Mouse (Mus musculus) megakaryocyte, adult 5-6 weeks (primary cell): ENCODE data around the gene Ptprj. TPM values are rescaled to one million over a fixed set of nuclear protein-coding genes. Genes with fewer than 3 reads are reported as not detected.
"Not testable (repeated sequence)": the region's sequence is repeated elsewhere in the genome, so short reads cannot be mapped to it uniquely, and the experiment has no call there.

Source experiments
- ATAC-seq: 2 replicates; pipeline ENCODE4 v1.8.0; 2016; ENCODE audit warnings: mild to moderate bottlenecking, inconsistent platforms; ENCODE audit not compliant: poor library complexity, severe bottlenecking
- total RNA-seq, 2 experiments: library from RNA; stranded (forward) in 1 of 2; stranded (reverse) in 1 of 2; fragments of 153-499, 151-499 nt in 1 of 2; fragments of 221-1000, 200-1000 nt in 1 of 2; gene quantifications; 2 replicates each; pipeline versions ENCODE4 v1.2.3 to v1.2.4; 2015 to 2017

Ptprj gene
- total RNA-seq, 2 experiments from 2014 or later: 94.7 to 103 TPM

DNA sequence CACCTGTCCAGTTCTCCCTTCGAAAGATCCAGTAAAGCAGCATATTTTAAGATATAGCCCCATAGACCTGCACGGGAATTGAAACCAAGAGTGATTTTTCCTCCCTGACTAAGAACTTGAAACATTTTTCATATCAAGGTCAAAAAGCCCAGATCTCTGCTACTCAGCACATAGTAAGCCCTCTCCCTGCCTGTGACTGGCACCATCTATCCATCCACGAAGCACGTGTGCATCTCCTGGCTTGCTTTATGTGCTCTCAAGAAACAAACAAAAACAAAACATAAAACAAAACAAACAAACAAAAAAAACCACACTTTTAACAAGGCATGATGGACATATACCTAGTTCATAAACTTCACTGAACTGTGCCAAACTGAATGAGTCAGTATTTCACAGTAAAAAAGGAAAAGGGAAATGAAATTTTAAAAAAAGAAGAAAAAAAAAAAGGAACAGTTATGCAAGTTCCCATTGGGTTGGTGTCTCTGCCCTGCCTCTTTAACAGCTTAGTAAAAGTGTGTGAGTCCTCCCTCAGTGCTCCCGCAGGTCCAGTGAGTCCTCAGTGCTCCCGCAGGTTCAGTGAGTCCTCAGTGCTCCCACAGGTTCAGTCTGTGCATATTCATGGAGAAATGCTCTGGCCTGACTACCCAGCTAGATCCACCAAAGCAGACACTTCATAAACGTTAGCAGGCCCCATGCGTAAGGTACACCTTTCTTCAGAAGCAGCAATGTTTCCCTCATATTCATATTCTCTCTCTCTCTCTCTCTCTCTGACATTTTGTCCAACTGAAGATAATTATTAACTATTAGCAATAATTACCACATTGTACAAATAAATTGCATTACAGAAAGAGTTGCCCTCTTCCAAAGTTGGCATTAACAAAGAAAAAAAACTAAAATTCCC is 91.5 kb downstream of the Ptprj start:
- ATAC-seq: peak; percentile 53

DNA sequence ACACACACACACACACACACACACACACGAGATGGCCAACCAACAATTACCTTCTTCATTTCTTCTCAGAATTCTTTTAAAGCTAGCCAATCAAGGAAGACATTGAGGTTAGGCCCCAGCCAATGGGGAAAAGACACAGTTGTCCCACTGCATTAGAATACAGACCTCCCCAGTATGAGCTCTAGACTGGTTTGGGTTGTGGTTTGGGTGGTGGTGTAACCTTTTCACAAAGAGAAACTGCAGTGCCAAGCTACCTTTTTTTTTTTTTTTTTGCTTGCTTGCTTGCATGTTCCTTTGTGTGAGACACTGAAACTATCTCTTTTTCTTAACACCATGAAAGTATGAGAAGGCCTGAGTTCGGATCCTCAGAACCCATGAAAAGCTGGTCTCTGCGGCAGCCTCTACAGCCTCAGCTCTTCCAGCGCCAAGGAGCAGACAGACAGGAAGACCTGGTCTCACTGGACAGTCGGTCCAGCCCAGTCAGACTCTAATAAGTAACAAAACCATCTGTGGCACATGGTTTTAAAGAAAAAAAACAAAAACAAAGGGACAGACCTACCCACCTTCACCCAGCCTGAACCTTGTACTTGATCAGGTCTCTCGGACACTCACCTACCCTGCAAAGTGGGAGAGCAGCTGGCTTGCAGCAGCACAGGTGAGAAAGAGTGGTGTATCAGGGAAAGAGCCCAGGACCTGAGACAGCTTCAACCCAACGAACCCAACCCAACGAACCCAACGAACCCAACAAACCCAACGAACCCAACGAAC is 92.8 kb downstream of the Ptprj start:
- peak; percentile 53 for ATAC-seq

DNA sequence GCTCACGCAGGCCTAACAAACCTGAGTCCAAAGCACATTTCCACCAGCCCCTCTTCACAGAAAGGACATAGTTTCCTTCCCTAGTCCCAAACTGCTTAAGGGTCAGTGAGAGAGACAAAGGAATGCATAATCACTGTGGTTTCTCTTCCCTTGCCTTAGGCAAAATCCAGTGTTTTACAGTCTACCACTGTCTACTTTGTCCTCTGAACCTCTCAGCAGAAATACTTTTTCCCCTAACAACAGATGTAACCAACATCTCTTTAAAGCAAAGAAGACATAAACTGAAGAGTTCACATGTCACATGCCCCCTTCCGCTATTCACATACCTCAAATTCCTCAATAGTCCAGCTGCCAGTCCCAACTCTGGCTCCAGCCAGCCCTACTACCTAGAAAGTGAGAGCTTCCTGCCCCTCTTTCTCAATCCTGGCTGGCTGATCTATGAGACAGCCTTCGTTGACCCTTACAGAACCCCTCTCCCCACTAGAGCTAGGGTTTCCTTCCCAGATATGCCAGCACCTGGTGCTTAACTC is 94.2 kb downstream of the Ptprj start:
- no peak for ATAC-seq

DNA sequence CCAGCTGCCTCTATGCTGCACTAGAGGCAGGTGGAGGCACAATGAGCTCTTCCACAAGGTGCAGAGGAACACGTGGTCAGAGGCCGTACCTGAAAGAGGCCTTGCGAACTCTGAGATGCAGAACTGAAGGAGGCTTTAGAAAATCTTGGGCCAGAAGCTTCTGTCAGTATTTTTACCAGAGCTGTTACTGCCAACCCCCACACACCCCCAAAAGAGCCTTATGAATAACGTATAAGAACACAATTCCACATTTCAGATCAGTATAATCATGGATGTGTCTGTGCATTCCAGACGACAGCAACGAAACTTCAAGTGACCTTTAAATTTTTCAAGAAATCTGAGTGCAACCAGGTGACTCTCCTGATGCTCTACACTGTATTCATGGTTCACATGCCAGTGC is 98.9 kb downstream of the Ptprj start:
- no peak for ATAC-seq

DNA sequence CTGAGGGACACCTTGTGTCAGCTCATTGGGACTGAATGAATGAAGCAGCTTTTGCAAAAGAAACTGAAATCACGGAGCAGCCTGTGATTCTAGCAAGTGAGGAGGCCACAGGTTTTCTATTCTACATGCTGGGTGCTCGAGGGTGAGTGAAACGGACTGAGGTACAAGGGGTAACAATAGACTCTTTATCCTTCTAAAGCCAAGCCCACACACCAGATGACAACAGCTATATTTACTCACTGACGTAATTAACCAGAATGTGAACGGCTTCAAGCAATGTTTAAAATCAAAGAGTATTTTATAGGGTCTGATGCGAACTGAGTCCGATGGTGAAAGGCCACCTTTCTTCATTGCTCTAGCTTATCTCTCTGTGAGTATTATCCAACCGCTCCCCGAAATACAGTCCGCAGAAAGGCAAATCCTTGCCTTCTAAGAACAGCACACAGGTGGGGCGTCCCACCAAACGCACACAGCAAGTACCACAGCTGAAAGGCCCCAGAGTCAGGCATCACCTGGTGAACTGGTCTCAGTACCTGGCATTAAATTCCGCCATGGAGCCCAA is 99.6 kb downstream of the Ptprj start:
- no peak for ATAC-seq

DNA sequence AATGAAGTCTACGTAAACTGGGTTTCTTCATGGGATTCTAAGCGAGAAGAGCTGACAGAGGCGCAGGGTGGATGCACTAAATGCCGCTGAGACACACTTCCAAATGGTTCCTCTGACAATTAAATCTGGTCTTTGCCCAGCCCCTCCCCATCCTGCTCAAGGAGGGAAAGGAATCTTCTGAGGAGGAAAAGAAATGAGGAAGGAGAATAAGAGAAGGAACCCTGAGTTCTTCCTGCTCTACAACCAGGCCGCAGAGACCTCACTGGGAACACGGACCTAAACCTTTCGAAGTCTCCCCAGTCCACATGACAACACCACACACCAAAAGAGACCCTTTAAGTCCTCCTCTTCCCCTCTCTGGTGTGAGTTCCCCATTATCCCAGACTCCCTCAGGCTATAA is 101.9 kb downstream of the Ptprj start:
- peak; percentile 14; the same call in 1 of the 2 replicates for ATAC-seq

DNA sequence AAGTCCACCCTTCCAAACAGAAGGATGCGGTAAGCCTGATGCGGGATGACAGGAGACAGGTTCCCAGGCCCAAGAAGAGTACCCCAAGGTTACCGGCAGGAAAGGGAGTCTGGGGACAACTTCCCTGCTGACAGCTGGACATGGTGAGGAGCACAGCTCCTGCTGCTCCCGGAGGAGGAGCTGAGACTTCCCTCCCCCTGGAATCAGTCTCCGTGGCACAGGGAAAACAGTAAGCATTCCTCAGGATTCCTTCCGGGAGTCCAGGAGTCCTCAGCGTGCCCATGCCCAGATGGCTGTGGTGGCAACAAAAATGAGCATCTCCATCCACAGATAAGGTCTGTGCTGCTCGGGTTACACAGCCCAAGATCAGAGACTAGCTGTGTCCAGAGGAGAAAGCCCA is 102.8 kb downstream of the Ptprj start:
- ATAC-seq: no peak

DNA sequence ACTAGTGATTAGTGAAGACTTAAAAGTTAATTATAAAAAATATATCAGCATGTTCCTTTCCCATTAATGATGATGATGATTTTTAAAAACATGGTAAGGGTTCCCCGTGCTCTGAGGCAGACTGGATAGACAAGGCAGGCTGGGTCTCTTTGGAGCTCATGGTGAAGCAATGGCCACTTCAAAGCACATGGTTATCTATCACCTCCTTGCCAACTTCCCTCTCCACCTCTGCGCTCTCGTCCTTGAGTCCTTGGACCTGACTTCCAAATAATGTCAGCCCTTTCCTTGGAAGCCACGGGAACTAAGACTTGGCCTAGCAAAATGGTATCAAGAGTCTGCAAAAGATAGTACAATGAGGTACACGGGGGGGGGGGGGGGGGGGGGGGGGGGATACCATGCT is 103.7 kb downstream of the Ptprj start:
- no peak for ATAC-seq

DNA sequence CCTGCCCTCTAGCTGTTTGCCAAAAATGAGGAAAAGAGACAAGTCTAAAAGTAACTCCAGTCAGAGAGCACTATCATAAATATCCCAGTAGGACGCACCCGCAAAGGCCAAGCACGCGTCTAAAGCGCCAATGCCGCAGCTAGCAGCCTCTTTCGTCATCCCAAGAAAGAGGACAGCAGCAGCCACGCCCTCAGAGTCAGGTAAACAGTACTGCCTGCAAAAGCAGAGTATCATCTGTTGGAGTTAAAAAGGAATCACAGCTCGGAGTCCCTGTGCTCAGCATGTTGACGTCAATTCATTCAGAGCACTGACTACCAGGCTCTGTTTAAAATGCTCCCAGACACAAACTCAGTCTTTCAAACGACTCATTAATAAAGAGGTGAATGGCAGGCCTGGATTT is 104.1 kb downstream of the Ptprj start:
- no peak for ATAC-seq

DNA sequence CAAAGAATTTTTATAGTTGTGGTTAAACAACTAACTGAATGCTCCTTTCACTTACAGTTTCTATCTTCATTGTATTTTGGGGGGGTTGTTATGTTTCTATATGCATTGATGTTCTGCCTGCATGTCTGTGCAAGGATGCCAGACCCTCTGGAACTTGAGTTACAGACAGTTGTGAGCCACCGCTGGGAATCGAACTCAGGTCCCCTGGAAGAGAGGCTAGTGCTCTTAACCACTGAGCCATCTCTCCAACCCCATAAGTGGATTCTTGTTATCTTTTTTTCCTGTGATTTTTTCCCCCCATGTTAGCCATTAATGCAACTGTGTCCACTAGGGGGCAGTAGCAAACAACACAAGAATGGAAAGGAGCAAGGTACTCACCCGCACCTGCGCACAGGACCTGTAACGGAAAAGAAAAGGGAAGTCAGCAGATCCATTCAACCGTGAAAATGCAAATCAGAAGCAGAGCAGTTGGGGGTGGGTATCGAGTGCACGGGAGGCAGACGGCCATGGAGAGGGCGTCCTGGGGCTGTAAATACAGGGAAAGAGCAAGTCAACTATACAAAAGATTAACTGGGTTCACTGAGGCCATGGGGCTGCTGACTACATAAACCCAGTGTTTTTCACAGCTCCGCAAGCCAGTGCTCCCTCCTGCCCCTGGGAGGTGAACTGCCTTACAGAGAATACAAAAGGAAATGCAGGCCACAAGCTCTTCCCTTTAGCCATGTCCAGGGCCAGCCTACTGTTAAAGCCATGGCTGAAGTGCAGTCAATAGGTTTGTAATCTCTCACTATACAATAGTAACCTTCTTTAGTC is 105.6 kb downstream of the Ptprj start:
- peak; percentile 92 for ATAC-seq

DNA sequence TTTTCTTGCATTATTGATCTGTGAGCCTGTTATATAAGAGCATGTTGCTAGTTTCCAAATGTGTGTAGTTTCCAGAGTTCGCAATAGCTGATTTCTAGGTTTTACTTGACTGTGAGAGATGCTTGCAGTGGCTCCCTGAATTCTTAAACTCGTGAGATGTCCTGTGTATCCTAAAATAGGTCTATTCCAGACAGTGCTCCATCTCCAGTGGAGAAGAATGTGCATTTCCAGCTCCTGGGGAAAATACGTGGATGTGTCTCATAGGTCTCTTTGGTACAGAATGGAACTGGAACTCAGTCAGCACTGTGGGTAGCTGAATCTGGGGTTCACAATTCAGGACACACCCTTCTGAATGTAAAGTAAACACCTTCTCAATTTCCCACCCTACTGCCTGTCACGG is 107.7 kb downstream of the Ptprj start:
- ATAC-seq: no peak

DNA sequence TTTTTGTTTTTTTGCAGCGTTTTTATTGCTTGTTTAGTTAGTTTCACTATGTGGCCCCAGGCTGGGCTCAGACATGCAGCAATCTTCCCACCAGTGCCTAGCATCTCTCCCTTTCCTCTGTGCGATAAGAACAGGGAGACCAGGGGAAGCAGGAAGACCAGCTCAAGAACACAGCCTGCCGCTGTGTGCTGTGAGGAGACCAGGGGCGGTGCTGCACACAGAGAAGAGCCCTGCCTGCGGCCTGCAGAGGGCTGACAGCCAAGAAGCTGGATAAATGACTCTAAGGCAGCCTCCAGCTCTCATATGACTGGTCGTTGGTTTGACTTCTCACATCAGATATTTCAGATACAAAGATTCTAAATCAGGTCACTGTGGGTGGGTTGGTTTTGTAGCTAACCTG is 110.3 kb downstream of the Ptprj start:
- no peak for ATAC-seq

DNA sequence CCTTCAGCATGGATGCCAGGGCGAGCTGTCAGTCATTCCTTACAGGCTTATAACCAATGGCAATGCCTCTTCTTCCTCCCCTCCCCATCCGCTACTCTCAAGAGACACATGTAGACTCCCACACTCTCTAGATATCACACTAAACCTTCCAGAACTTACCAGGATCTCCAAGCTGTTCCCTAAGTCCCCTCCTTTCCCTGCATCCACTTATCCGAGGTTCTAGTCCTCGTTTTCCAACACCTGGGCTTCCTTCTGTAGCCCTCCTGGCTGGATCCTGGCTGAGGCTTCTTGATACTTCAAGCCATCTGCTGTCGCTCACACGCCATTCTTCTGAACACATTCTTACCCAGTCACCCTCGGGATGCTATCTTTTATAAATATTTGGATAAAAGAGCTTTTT is 114.0 kb downstream of the Ptprj start:
- ATAC-seq: no peak

DNA sequence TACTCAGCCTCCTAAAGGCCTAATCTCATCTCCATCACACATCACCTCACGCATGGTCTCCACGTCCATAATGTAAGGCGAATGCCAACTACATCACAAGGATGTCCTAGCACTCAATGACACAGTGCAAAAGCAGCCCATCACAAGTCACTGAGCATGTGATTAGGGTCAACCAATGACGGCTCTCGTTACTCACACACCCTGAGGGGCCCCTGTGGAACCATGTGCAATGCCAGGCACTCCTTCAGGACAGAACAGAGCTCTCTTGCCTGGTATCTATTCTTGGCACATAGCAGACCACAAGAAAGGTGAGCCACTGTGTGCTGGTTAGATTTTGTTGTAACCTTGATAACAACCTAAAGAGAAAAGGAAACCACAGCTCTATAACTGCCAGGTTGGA is 116.7 kb downstream of the Ptprj start:
- no peak for ATAC-seq

DNA sequence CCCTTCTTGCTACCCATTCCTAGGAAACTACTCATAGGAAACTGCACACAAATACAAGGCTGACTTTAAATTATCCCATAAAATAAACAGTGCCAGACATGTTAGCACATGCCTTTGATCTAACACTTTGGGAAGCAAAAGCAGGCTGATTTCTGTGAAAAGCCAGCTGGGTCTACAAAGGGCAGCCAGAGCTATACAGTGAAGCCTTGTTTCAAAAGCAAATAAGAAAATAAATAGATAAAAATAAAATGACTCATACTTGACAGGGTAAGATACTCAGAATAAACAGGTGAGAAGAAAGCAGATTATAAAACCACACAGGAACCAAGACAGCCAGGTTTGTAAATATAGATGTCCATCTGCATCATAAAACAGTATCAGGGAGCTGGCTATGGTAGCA is 118.2 kb downstream of the Ptprj start:
- ATAC-seq: no peak

DNA sequence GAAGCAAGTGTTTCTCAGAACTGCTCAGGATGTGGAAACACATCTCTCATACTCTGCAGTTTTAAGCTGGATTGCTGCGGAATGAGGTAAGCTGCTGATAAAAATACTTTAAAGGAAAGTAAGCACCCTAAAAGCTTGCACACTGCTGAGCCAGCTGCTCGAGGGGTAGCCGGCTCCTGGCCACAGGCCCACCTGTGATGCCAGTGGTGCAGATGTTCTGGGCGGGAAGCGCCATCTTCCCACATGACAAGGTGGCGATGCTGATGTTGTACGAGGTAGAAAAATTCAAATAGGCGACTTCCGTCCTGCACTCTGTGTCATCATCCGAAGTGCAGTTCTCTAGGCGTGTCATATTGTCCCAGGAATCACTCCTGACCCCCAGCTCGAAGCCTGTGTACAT is 122.5 kb downstream of the Ptprj start:
- ATAC-seq: no peak

DNA sequence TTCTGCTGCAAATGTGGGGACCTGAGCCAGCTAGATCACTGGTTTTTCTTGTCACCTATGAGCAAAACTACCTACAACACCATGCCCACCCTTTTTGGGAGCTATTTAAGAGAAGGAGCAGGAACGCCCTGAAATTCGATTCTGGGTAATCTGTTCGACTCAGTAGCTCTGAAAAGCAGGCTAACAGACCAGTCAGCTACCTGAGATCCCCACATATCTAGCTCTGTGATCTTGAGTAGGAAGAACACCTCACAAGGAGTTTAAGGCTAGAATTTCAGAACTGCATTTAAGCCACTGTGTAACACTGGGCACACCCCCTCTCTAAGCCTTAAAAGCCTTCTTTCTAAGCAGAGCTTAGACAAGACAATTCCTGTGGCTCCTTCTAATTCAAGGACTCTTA is 128.1 kb downstream of the Ptprj start:
- ATAC-seq: no peak

DNA sequence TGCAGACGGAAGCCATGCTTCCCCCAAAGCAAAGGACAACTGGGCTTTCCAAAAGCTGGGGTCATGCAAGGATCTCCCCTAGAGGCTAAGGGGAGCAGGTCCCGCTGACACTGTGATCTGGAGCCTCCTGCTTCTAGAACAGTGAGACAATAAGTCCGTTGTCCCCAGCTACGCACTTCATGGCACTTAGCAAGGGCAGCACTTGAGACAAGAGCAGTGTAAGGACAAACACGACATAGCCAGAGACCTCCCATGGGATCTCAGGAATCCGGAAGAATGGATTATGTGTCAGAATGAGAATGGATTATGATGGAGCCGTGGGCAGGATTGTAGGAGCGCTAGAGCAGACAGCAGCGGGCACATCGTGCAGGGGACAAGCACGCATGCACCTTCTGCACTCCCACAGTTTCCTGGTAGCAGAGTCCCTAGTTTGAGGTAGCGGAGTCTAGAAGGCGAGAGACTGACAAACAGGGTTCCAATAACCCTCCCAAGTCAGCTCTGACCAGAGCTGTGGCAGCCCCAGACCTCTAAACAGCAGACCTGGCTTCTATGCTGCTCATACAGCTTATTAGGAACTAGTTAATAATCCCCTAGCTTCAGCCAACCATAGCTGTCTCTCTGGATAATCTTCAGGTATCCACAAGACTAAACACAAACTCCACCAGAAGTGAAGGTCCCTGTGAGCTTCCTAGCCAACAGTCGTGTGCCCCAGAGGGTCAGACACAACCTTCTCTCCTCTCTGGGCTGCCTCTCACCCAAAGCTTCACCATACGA is 131.3 kb downstream of the Ptprj start:
- no peak for ATAC-seq

DNA sequence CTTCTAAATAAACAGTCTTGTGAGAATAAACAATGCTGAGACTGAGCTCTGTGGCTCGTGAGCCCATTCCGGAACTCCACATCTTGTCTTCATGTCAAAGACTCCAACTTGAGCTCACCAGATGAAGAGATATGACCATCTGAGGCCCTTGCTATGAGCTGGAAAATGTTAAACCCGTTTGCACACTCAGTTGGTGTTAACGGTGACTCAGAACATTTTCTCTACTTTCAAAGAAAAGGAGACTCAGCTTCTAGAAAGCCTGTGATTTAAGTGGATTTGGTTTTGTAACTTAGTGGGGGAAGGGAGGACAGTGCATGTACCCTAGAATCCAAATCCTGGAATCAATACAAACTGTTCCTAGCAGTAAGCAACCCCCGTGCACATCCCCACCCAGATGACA is 136.6 kb downstream of the Ptprj start:
- no peak for ATAC-seq

DNA sequence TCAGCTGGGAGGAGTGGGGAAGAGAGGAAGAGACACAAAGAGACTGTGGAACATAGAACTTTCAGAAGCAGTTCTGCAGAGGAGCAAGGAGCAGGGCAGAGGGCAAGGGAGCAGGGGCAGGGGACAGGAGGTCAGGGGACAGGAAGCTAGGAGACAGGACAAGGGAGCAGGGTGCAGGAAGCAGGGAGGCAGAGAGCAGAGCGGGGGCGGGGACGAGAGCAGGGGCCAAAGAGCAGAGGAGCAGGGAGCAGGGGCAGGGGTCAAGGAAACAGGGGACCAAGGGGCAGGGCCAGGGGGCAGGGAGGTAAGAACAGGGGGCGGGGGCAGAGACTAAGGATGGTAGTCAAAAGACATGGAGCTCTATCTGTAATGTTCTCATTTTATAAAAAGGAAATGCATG is 138.6 kb downstream of the Ptprj start:
- not testable (repeated sequence) for ATAC-seq
